Mouse (Mus musculus): ENCODE results near the gene Anapc5. TPM values are rescaled to one million over a fixed set of nuclear protein-coding genes. Genes with fewer than 3 reads are reported as not detected.

Anapc5 gene
- polyA plus RNA-seq, 2 experiments = 427 to 686 TPM

GRCm38 (mm10) chr5:122755620-122756019, 65.5 kb downstream of the Anapc5 start:
- Histone ChIP-seq H3K4me3 (replicated peaks; ENCODE audit: low read length) (no peak overlapping the region), H3K27me3 (ENCODE audit: control insufficient read depth, insufficient read depth, low read length) (no peaks in the 10 kb centered on the region), H3K4me2 (replicated peaks; ENCODE audit: low read depth, low read length, severe bottlenecking) (no peak overlapping the region), H3K27ac (replicated peaks; ENCODE audit: low read depth, low read length) (no peak overlapping the region), H3K4me1 (ENCODE audit: control insufficient read depth, insufficient read depth, low read length) (no peaks in the 10 kb centered on the region), H3K36me3 (ENCODE audit: control insufficient read depth, insufficient read depth, low read length) (peaks cover 47% of the 10 kb centered on the region), H3K9me3 (ENCODE audit: control insufficient read depth, low read length) (no peaks in the 10 kb centered on the region), H3K9ac (ENCODE audit: low read depth, low read length, severe bottlenecking) (no peak overlapping the region)
- TF ChIP-seq POLR2A (IDR thresholded peaks at IDR 0.05; ENCODE audit: borderline replicate concordance, extremely low read depth, insufficient read depth, insufficient read length) = no peak
- WGBS = 94% methylated on average over 4 of the region's 4 CpGs
- ATAC-seq (ENCODE audit: low FRiP score, low read depth) (no peak), DNase-seq (ENCODE audit: low spot score) (no peak)

- Histone ChIP-seq H3K9me3 (ENCODE audit: control insufficient read depth, low read length) (no peaks in the 10 kb centered on the region), H3K27me3 (ENCODE audit: control insufficient read depth, insufficient read depth, low read length) (no peaks in the 10 kb centered on the region), H3K9ac (ENCODE audit: low read depth, low read length, severe bottlenecking) (no peak overlapping the region), H3K36me3 (ENCODE audit: control insufficient read depth, insufficient read depth, low read length) (peaks cover 54% of the 10 kb centered on the region), H3K4me1 (ENCODE audit: control insufficient read depth, insufficient read depth, low read length) (no peaks in the 10 kb centered on the region), H3K4me3 (replicated peaks; ENCODE audit: low read length) (no peak overlapping the region), H3K4me2 (replicated peaks; ENCODE audit: low read depth, low read length, severe bottlenecking) (no peak overlapping the region), H3K27ac (replicated peaks; ENCODE audit: low read depth, low read length) (no peak overlapping the region)
- WGBS = 86% methylated on average over 16 of the region's 16 CpGs
- peak; percentile 29 for DNase-seq (ENCODE audit: low spot score)
- no peak for TF ChIP-seq POLR2A (IDR thresholded peaks at IDR 0.05; ENCODE audit: borderline replicate concordance, extremely low read depth, insufficient read depth, insufficient read length)
- ATAC-seq (ENCODE audit: low FRiP score, low read depth) = peak; percentile 30; the same call in 1 of the 2 replicates
Measured at GRCm38 (mm10) chr5:122754477-122754876, 66.7 kb downstream of the Anapc5 start.

GRCm38 (mm10) chr5:122747950-122748349, 73.2 kb downstream of the Anapc5 start:
- peaks cover 56% of the 10 kb centered on the region for H3K36me3 ChIP-seq (ENCODE audit: control insufficient read depth, insufficient read depth, low read length)
- H3K27me3 ChIP-seq (ENCODE audit: control insufficient read depth, insufficient read depth, low read length) = no peaks in the 10 kb centered on the region
- H3K4me2 ChIP-seq (replicated peaks; ENCODE audit: low read depth, low read length, severe bottlenecking) = no peak overlapping the region
- no peak overlapping the region for H3K9ac ChIP-seq (ENCODE audit: low read depth, low read length, severe bottlenecking)
- no peak overlapping the region for H3K27ac ChIP-seq (replicated peaks; ENCODE audit: low read depth, low read length)
- no peaks in the 10 kb centered on the region for H3K4me1 ChIP-seq (ENCODE audit: control insufficient read depth, insufficient read depth, low read length)
- WGBS = 60% methylated on average over 7 of the region's 7 CpGs
- H3K9me3 ChIP-seq (ENCODE audit: control insufficient read depth, low read length) = no peaks in the 10 kb centered on the region
- no peak for DNase-seq (ENCODE audit: low spot score)
- no peak for ATAC-seq (ENCODE audit: low FRiP score, low read depth)
- no peak overlapping the region for H3K4me3 ChIP-seq (replicated peaks; ENCODE audit: low read length)
- TF ChIP-seq POLR2A (IDR thresholded peaks at IDR 0.05; ENCODE audit: borderline replicate concordance, extremely low read depth, insufficient read depth, insufficient read length) = no peak

GRCm38 (mm10) chr5:122743880-122744422, 77.2 kb downstream of the Anapc5 start:
- TF ChIP-seq POLR2A (IDR thresholded peaks at IDR 0.05; ENCODE audit: borderline replicate concordance, extremely low read depth, insufficient read depth, insufficient read length) = no peak
- DNase-seq (ENCODE audit: low spot score) (no peak), ATAC-seq (ENCODE audit: low FRiP score, low read depth) (no peak)
- Histone ChIP-seq H3K4me1 (ENCODE audit: control insufficient read depth, insufficient read depth, low read length) (no peaks in the 10 kb centered on the region), H3K9me3 (ENCODE audit: control insufficient read depth, low read length) (no peaks in the 10 kb centered on the region), H3K4me2 (replicated peaks; ENCODE audit: low read depth, low read length, severe bottlenecking) (no peak overlapping the region), H3K9ac (ENCODE audit: low read depth, low read length, severe bottlenecking) (no peak overlapping the region), H3K27me3 (ENCODE audit: control insufficient read depth, insufficient read depth, low read length) (no peaks in the 10 kb centered on the region), H3K27ac (replicated peaks; ENCODE audit: low read depth, low read length) (no peak overlapping the region), H3K4me3 (replicated peaks; ENCODE audit: low read length) (no peak overlapping the region), H3K36me3 (ENCODE audit: control insufficient read depth, insufficient read depth, low read length) (peaks cover 50% of the 10 kb centered on the region)
- whole genome bisulfite sequencing = 84% methylated on average over 13 of the region's 13 CpGs

Other genes starting within 250 kb of the Anapc5 start
- 14.9 and 17.2 TPM in 2 replicates for gene Ift81, start 206.8 kb downstream of the Anapc5 start, polyA plus RNA-seq (2012; rRNA removed)
- gene Ift81, start 206.8 kb downstream of the Anapc5 start, polyA plus RNA-seq (2014; fragmentation: Nextera tagmentation; extraction: Ambion mirVana) = 32.7 and 41.0 TPM in 2 replicates
- gene P2rx7, start 177.4 kb downstream of the Anapc5 start, polyA plus RNA-seq (2012; rRNA removed) = 2.9 and 3.6 TPM in 2 replicates
- gene P2rx7, start 177.4 kb downstream of the Anapc5 start, polyA plus RNA-seq (2014; fragmentation: Nextera tagmentation; extraction: Ambion mirVana) = 1.6 and 1.7 TPM in 2 replicates
- 18.2 and 19.9 TPM in 2 replicates for gene P2rx4, start 113.8 kb downstream of the Anapc5 start, polyA plus RNA-seq (2012; rRNA removed)
- gene P2rx4, start 113.8 kb downstream of the Anapc5 start, polyA plus RNA-seq (2014; fragmentation: Nextera tagmentation; extraction: Ambion mirVana) = 21.0 and 22.4 TPM in 2 replicates
- gene Camkk2, start 41.9 kb downstream of the Anapc5 start, polyA plus RNA-seq (2012; rRNA removed) = 34.7 and 35.0 TPM in 2 replicates
- gene Camkk2, start 41.9 kb downstream of the Anapc5 start, polyA plus RNA-seq (2014; fragmentation: Nextera tagmentation; extraction: Ambion mirVana) = 39.1 and 39.3 TPM in 2 replicates
- gene Rnf34, start 28.7 kb upstream of the Anapc5 start, polyA plus RNA-seq (2012; rRNA removed) = 21.4 and 23.5 TPM in 2 replicates
- 33.7 and 40.4 TPM in 2 replicates for gene Rnf34, start 28.7 kb upstream of the Anapc5 start, polyA plus RNA-seq (2014; fragmentation: Nextera tagmentation; extraction: Ambion mirVana)
- 40.9 and 45.8 TPM in 2 replicates for gene Kdm2b, start 168.5 kb upstream of the Anapc5 start, polyA plus RNA-seq (2012; rRNA removed)
- 37.0 and 41.7 TPM in 2 replicates for gene Kdm2b, start 168.5 kb upstream of the Anapc5 start, polyA plus RNA-seq (2014; fragmentation: Nextera tagmentation; extraction: Ambion mirVana)
- 25.0 and 35.0 TPM in 2 replicates for gene Orai1, start 193.7 kb upstream of the Anapc5 start, polyA plus RNA-seq (2012; rRNA removed)
- 20.7 and 20.9 TPM in 2 replicates for gene Orai1, start 193.7 kb upstream of the Anapc5 start, polyA plus RNA-seq (2014; fragmentation: Nextera tagmentation; extraction: Ambion mirVana)
- not detected in 2 replicates for gene Morn3, start 225.7 kb upstream of the Anapc5 start, polyA plus RNA-seq (2012; rRNA removed)
- not detected in 2 replicates for gene Morn3, start 225.7 kb upstream of the Anapc5 start, polyA plus RNA-seq (2014; fragmentation: Nextera tagmentation; extraction: Ambion mirVana)
- gene Tmem120b, start 247.1 kb upstream of the Anapc5 start, polyA plus RNA-seq (2012; rRNA removed) = 21.0 and 21.8 TPM in 2 replicates
- 13.8 and 14.8 TPM in 2 replicates for gene Tmem120b, start 247.1 kb upstream of the Anapc5 start, polyA plus RNA-seq (2014; fragmentation: Nextera tagmentation; extraction: Ambion mirVana)

Measured in limb, embryonic 14.5 days (tissue).